Mouse (Mus musculus): ENCODE results near the gene Gusb.
"Not testable (repeated sequence)": the region's sequence is repeated elsewhere in the genome, so short reads cannot be mapped to it uniquely, and the experiment has no call there.

Gusb gene

GRCm38 (mm10) chr5:130002301-130003146, at the start of gene Gusb:
Gusb (minus strand) TSS chr5:130003049.
- peak; percentile 76 to 83 for DNase-seq (ENCODE audit: low spot score in 2 of 2)

- DNase-seq (ENCODE audit: low spot score in 2 of 2) = no peak
These were observed 49.7 kb upstream of the Gusb start for GRCm38 (mm10) chr5:130052510-130052909.

GRCm38 (mm10) chr5:130051073-130051860, 48.4 kb upstream of the Gusb start:
- DNase-seq (ENCODE audit: low spot score in 2 of 2) = no peak

GRCm38 (mm10) chr5:130050416-130050815, 47.6 kb upstream of the Gusb start:
- no peak for DNase-seq (ENCODE audit: low spot score in 2 of 2)

- DNase-seq (ENCODE audit: low spot score in 2 of 2) = no peak
These were observed 46.1 kb upstream of the Gusb start for GRCm38 (mm10) chr5:130048786-130049520.

- no peak for DNase-seq (ENCODE audit: low spot score in 2 of 2)
These were observed 44.2 kb upstream of the Gusb start for GRCm38 (mm10) chr5:130047013-130047412.

GRCm38 (mm10) chr5:130046589-130046988, 43.7 kb upstream of the Gusb start:
- DNase-seq (ENCODE audit: low spot score in 2 of 2) = no peak

GRCm38 (mm10) chr5:130046100-130046499, 43.3 kb upstream of the Gusb start:
- no peak for DNase-seq (ENCODE audit: low spot score in 2 of 2)

- DNase-seq (ENCODE audit: low spot score in 2 of 2) = no peak
These were observed 41.4 kb upstream of the Gusb start for GRCm38 (mm10) chr5:130044201-130044695.

- DNase-seq (ENCODE audit: low spot score in 2 of 2) = no peak
These were observed 40.9 kb upstream of the Gusb start for GRCm38 (mm10) chr5:130043741-130044140.

- DNase-seq (ENCODE audit: low spot score in 2 of 2) = no peak
These were observed 38.4 kb upstream of the Gusb start for GRCm38 (mm10) chr5:130041262-130041661.

GRCm38 (mm10) chr5:130040797-130041196, 37.9 kb upstream of the Gusb start:
- no peak for DNase-seq (ENCODE audit: low spot score in 2 of 2)

- DNase-seq (ENCODE audit: low spot score in 2 of 2) = peak; percentile 41 to 71
These were observed 35.1 kb upstream of the Gusb start for GRCm38 (mm10) chr5:130037752-130038455.

- not testable (repeated sequence) for DNase-seq (ENCODE audit: low spot score in 2 of 2)
These were observed 33.5 kb upstream of the Gusb start for GRCm38 (mm10) chr5:130036300-130036699.

GRCm38 (mm10) chr5:130033869-130034268, 31.0 kb upstream of the Gusb start:
- DNase-seq (ENCODE audit: low spot score in 2 of 2) = no peak

GRCm38 (mm10) chr5:130031410-130032390, 28.9 kb upstream of the Gusb start:
- no peak for DNase-seq (ENCODE audit: low spot score in 2 of 2)

GRCm38 (mm10) chr5:130029142-130029897, 26.5 kb upstream of the Gusb start, which contains the start of the genes Asl and Crcp:
Asl (minus strand) TSS chr5:130029247.
Crcp (plus strand) TSS chr5:130029290.
- DNase-seq (ENCODE audit: low spot score in 2 of 2) = peak; percentile 87 to 94

GRCm38 (mm10) chr5:130027696-130028095, 24.8 kb upstream of the Gusb start:
- DNase-seq (ENCODE audit: low spot score in 2 of 2) = no peak

- no peak for DNase-seq (ENCODE audit: low spot score in 2 of 2)
These were observed 24.3 kb upstream of the Gusb start for GRCm38 (mm10) chr5:130027134-130027533.

Measured in spleen, postnatal 10 days (tissue).